Mouse (Mus musculus): ENCODE data around the gene Art5. TPM values are rescaled to one million over a fixed set of nuclear protein-coding genes. Genes with fewer than 3 reads are reported as not detected.
A peak's percentile ranks its signal among the peaks of the same experiment; 100 is the strongest.

Gene Art5
- total and polyA plus RNA-seq, 2 experiments, result not detected

DNA sequence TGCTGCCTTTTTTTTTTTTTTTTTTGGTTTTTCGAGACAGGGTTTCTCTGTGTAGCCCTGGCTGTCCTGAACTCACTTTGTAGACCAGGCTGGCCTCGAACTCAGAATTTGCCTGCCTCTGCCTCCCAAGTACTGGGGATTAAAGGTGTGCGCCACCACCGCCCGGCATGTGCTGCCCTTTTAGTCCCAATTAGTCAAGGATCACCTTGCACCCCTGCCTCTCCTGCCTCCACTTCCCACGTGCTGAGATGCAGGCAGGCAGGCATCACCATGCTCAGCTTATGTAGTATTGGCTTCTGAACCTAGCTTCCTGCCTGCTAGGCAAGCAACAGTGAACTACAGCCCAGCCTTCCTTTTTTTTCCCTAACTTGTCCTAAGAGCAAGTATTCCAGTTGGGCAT lies 8.1 kb upstream of the Art5 start:
- Histone ChIP-seq H3K36me3 (ENCODE audit: control insufficient read depth, insufficient read depth, low read length) (peaks cover 25% of the 10 kb centered on the region), H3K79me2 (ENCODE audit: control insufficient read depth, insufficient read depth, low read length) (no peaks in the 10 kb centered on the region), H3K27me3 (ENCODE audit: control insufficient read depth, insufficient read depth, low read length) (no peaks in the 10 kb centered on the region), H3K9ac (ENCODE audit: low read depth, low read length) (no peak overlapping the region), H3K4me1 (ENCODE audit: control insufficient read depth, insufficient read depth, low read length) (no peaks in the 10 kb centered on the region), H3K4me3 (ENCODE audit: insufficient read depth, low read depth, low read length) (no peak overlapping the region), H3K27ac (replicated peaks; ENCODE audit: insufficient read depth, low read depth, low read length) (no peak overlapping the region)
- no peak for TF ChIP-seq POLR2A (IDR thresholded peaks at IDR 0.05; ENCODE audit: extremely low read depth, insufficient read depth, low read length)
- no peak for TF ChIP-seq CTCF (IDR thresholded peaks at IDR 0.05; ENCODE audit: low read depth, low read length)
- WGBS, result 73% methylated on average over 6 of the region's 6 CpGs
- no peak for DNase-seq (ENCODE audit: extremely low read depth, low read depth, low spot score)

DNA sequence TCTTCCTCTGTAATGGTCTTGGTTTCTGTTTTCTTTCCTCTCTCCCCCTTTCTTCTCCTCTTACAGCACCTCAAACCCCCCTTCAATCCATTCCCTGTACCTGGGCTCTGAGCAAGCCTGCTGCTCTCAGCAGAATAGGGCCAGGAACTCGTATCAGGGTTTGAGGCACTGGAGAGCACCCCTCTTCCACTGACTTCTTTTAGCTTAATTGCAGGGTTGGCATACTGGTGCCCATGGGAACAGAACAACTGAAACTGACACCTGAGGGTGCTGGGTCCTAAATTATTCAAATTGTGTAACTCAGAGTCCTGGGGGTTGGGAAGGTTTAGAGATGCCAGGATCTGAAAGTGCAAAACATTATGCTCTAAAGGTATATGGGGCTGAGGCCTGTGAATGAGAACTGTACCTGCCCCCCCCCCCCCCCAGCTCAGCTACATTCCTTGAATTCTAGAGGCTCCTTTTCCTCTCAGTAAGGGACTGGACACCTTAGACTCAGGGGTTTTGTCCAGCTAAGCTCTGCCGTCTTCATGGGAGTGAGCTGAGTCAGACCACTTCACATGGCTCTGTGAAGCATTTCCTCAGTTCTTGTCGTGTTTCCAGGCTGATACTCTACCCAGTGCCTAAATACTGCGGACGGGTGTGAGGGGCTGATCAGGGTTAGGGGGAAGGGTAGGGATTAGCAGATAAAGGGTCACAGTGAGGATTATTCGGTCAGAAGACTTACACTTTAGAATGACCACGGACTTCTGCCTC lies 7.5 kb upstream of the Art5 start, which contains the start of gene Chrna10:
Gene Chrna10, minus strand, starts transcription at position 250 of the 753 bp plus-strand sequence.
- H3K9ac ChIP-seq (ENCODE audit: low read depth, low read length), result no peak within 1 kb of the TSS
- 53% methylated on average over 7 of the region's 7 CpGs for WGBS
- DNase-seq (ENCODE audit: extremely low read depth, low read depth, low spot score), result no peak
- no peaks in the 10 kb centered on the region for H3K4me1 ChIP-seq (ENCODE audit: control insufficient read depth, insufficient read depth, low read length)
- no peak within 1 kb of the TSS for H3K4me3 ChIP-seq (ENCODE audit: insufficient read depth, low read depth, low read length)
- H3K36me3 ChIP-seq (ENCODE audit: control insufficient read depth, insufficient read depth, low read length), result peaks cover 19% of the 10 kb centered on the region
- TF ChIP-seq CTCF (IDR thresholded peaks at IDR 0.05; ENCODE audit: low read depth, low read length), result no peak
- no peak for TF ChIP-seq POLR2A (IDR thresholded peaks at IDR 0.05; ENCODE audit: extremely low read depth, insufficient read depth, low read length)
- H3K27ac ChIP-seq (replicated peaks; ENCODE audit: insufficient read depth, low read depth, low read length), result no peak within 1 kb of the TSS
- H3K27me3 ChIP-seq (ENCODE audit: control insufficient read depth, insufficient read depth, low read length), result no peaks in the 10 kb centered on the region
- H3K79me2 ChIP-seq (ENCODE audit: control insufficient read depth, insufficient read depth, low read length), result no peaks in the 10 kb centered on the region

DNA sequence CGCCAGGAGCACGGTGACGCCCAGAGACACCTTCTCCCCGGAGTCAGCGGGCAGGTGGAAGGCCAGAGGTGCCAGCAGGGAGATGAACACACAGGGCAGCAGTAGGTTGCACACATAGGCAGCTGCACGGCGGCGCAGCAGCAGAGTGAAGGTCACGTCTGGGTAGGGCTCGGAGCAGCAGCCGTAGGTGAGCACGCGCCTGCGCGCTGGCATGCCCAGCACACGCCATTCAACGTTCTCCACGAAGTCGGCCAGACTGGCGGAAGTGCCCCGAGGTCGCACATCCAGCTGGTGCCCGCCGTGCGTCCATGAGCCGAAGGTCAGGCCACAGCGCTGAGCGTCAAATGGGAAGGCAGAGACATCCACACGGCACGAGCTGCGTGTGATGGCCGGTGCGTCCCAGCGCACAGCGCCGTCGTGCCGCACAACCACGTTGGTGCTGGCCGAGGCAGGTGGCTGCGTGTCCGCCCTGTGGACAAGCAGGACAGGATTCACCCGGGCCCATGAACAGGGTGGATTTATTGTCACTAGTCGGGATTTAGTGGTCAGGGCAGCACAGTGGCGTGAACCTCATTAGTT lies 4.0 kb upstream of the Art5 start:
- no peak for DNase-seq (ENCODE audit: extremely low read depth, low read depth, low spot score)
- no peak overlapping the region for H3K9ac ChIP-seq (ENCODE audit: low read depth, low read length)
- TF ChIP-seq CTCF (IDR thresholded peaks at IDR 0.05; ENCODE audit: low read depth, low read length), result no peak
- no peak for TF ChIP-seq POLR2A (IDR thresholded peaks at IDR 0.05; ENCODE audit: extremely low read depth, insufficient read depth, low read length)
- no peak overlapping the region for H3K27ac ChIP-seq (replicated peaks; ENCODE audit: insufficient read depth, low read depth, low read length)
- H3K4me1 ChIP-seq (ENCODE audit: control insufficient read depth, insufficient read depth, low read length), result no peaks in the 10 kb centered on the region
- H3K79me2 ChIP-seq (ENCODE audit: control insufficient read depth, insufficient read depth, low read length), result no peaks in the 10 kb centered on the region
- H3K36me3 ChIP-seq (ENCODE audit: control insufficient read depth, insufficient read depth, low read length), result no peaks in the 10 kb centered on the region
- 62% methylated on average over 45 of the region's 45 CpGs for WGBS
- no peak overlapping the region for H3K4me3 ChIP-seq (ENCODE audit: insufficient read depth, low read depth, low read length)
- H3K27me3 ChIP-seq (ENCODE audit: control insufficient read depth, insufficient read depth, low read length), result no peaks in the 10 kb centered on the region

DNA sequence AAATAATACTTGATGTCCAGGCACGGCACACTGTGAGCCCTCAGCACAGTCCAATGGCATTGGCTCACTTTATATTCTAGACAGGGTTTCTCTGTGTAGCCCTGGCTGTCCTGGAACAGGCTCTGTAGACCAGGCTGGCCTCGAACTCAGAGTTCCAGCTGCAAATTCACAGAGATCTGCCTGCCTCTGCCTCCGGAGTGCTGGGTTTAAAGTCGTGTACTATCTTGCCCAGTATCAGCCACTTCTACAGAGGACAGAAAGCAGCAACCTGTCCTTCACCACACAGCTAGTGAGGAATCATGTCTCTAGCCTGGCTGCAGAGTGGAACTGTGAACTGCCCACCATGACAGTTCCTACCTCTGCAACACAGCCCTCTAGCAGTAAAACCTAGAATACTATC lies 457 bp upstream of the Art5 start:
- Histone ChIP-seq H3K36me3 (ENCODE audit: control insufficient read depth, insufficient read depth, low read length) (no peaks in the 10 kb centered on the region), H3K27ac (replicated peaks; ENCODE audit: insufficient read depth, low read depth, low read length) (no peak overlapping the region), H3K27me3 (ENCODE audit: control insufficient read depth, insufficient read depth, low read length) (peaks cover 5% of the 10 kb centered on the region; the same call in 1 of the 2 replicates), H3K9ac (ENCODE audit: low read depth, low read length) (no peak overlapping the region), H3K4me1 (ENCODE audit: control insufficient read depth, insufficient read depth, low read length) (no peaks in the 10 kb centered on the region), H3K4me3 (ENCODE audit: insufficient read depth, low read depth, low read length) (no peak overlapping the region), H3K79me2 (ENCODE audit: control insufficient read depth, insufficient read depth, low read length) (no peaks in the 10 kb centered on the region)
- WGBS, result 87% methylated on average over 4 of the region's 4 CpGs
- no peak for DNase-seq (ENCODE audit: extremely low read depth, low read depth, low spot score)
- no peak for TF ChIP-seq CTCF (IDR thresholded peaks at IDR 0.05; ENCODE audit: low read depth, low read length)
- TF ChIP-seq POLR2A (IDR thresholded peaks at IDR 0.05; ENCODE audit: extremely low read depth, insufficient read depth, low read length), result no peak

DNA sequence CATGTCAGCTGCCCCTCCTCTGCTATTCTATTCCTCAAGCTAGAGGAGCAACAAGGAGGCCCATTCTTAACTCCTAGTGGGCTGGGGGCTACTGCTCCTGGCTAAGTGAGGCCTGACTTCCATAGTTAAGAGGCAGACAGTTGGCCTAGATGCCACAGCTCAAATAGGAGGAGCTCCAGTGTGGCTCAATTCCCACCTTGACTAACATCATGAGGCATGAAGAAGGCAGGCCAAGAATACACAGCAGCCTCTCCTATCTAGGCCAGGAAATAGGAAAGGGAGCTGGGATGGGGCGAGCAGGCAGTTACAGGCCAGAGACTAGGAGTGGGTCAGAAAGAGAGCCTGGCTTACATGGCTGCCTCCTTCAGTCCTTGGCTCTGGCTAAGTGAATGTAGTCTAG lies 1.1 kb downstream of the Art5 start:
- Histone ChIP-seq H3K4me1 (ENCODE audit: control insufficient read depth, insufficient read depth, low read length) (no peaks in the 10 kb centered on the region), H3K36me3 (ENCODE audit: control insufficient read depth, insufficient read depth, low read length) (no peaks in the 10 kb centered on the region), H3K79me2 (ENCODE audit: control insufficient read depth, insufficient read depth, low read length) (no peaks in the 10 kb centered on the region), H3K27me3 (ENCODE audit: control insufficient read depth, insufficient read depth, low read length) (peaks cover 5% of the 10 kb centered on the region; the same call in 1 of the 2 replicates), H3K4me3 (ENCODE audit: insufficient read depth, low read depth, low read length) (no peak overlapping the region), H3K9ac (ENCODE audit: low read depth, low read length) (no peak overlapping the region), H3K27ac (replicated peaks; ENCODE audit: insufficient read depth, low read depth, low read length) (no peak overlapping the region)
- 90% methylated on average over 1 of the region's 1 CpGs for WGBS
- TF ChIP-seq POLR2A (IDR thresholded peaks at IDR 0.05; ENCODE audit: extremely low read depth, insufficient read depth, low read length) (no peak), CTCF (IDR thresholded peaks at IDR 0.05; ENCODE audit: low read depth, low read length) (no peak)
- DNase-seq (ENCODE audit: extremely low read depth, low read depth, low spot score), result no peak

DNA sequence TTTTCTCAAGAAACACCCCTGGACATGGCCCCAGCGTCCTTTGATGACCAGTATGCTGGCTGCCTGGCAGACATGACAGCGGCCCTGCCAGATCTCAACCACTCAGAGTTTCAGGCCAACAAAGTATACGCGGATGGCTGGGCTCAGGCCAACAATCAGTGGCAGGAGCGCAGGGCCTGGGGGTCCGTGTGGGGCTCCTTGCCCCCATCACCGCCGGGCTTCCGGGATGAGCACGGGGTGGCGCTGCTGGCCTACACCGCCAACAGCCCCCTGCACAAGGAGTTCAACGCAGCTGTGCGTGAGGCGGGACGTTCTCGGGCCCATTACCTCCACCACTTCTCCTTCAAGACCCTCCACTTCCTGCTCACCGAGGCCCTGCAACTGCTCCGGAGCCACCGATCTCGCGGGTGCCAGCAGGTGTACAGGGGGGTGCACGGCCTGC lies 2.6 kb downstream of the Art5 start:
- no peak for TF ChIP-seq POLR2A (IDR thresholded peaks at IDR 0.05; ENCODE audit: extremely low read depth, insufficient read depth, low read length)
- no peak for TF ChIP-seq CTCF (IDR thresholded peaks at IDR 0.05; ENCODE audit: low read depth, low read length)
- no peak for DNase-seq (ENCODE audit: extremely low read depth, low read depth, low spot score)
- H3K4me3 ChIP-seq (ENCODE audit: insufficient read depth, low read depth, low read length), result peak overlapping the region; percentile 24; the same call in 1 of the 2 replicates
- H3K9ac ChIP-seq (ENCODE audit: low read depth, low read length), result no peak overlapping the region
- peaks cover 5% of the 10 kb centered on the region; the same call in 1 of the 2 replicates for H3K27me3 ChIP-seq (ENCODE audit: control insufficient read depth, insufficient read depth, low read length)
- no peaks in the 10 kb centered on the region for H3K79me2 ChIP-seq (ENCODE audit: control insufficient read depth, insufficient read depth, low read length)
- H3K36me3 ChIP-seq (ENCODE audit: control insufficient read depth, insufficient read depth, low read length), result no peaks in the 10 kb centered on the region
- no peak overlapping the region for H3K27ac ChIP-seq (replicated peaks; ENCODE audit: insufficient read depth, low read depth, low read length)
- H3K4me1 ChIP-seq (ENCODE audit: control insufficient read depth, insufficient read depth, low read length), result no peaks in the 10 kb centered on the region
- 30% methylated on average over 23 of the region's 23 CpGs for WGBS
